Mouse (Mus musculus): Measurements from ENCODE around the gene Fgf11. TPM values are rescaled to one million over a fixed set of nuclear protein-coding genes. Genes with fewer than 3 reads are reported as not detected.

Fgf11 gene
- polyA plus RNA-seq, 1 experiment = 47.0 TPM

GRCm38 (mm10) chr11:69793429-69793828 lies 8.2 kb downstream of the Fgf11 start:
- H3K4me1 ChIP-seq (ENCODE audit: control insufficient read depth, insufficient read depth, low read length) = no peaks in the 10 kb centered on the region
- WGBS = 61% methylated on average over 5 of the region's 5 CpGs
- no peaks in the 10 kb centered on the region for H3K27me3 ChIP-seq (ENCODE audit: control insufficient read depth, insufficient read depth, low read length)
- H3K27ac ChIP-seq (ENCODE audit: insufficient read depth, low read length) = no peak overlapping the region
- TF ChIP-seq CTCF (IDR thresholded peaks at IDR 0.05; ENCODE audit: borderline replicate concordance, insufficient read depth, low read depth, low read length) (no peak), POLR2A (IDR thresholded peaks at IDR 0.05; ENCODE audit: borderline replicate concordance, insufficient read depth, low read length) (no peak)
- H3K4me3 ChIP-seq (replicated peaks; ENCODE audit: insufficient read depth, low read depth, low read length) = no peak overlapping the region
- no peak for DNase-seq

- WGBS = 45% methylated on average over 5 of the region's 5 CpGs
- DNase-seq = no peak
- H3K4me3 ChIP-seq (replicated peaks; ENCODE audit: insufficient read depth, low read depth, low read length) = no peak overlapping the region
- TF ChIP-seq POLR2A (IDR thresholded peaks at IDR 0.05; ENCODE audit: borderline replicate concordance, insufficient read depth, low read length) = no peak
- TF ChIP-seq CTCF (IDR thresholded peaks at IDR 0.05; ENCODE audit: borderline replicate concordance, insufficient read depth, low read depth, low read length) = no peak
- no peak overlapping the region for H3K27ac ChIP-seq (ENCODE audit: insufficient read depth, low read length)
- H3K4me1 ChIP-seq (ENCODE audit: control insufficient read depth, insufficient read depth, low read length) = no peaks in the 10 kb centered on the region
- no peaks in the 10 kb centered on the region for H3K27me3 ChIP-seq (ENCODE audit: control insufficient read depth, insufficient read depth, low read length)
These were observed 10.2 kb downstream of the Fgf11 start for GRCm38 (mm10) chr11:69791420-69791819.

- DNase-seq = no peak
- TF ChIP-seq POLR2A (IDR thresholded peaks at IDR 0.05; ENCODE audit: borderline replicate concordance, insufficient read depth, low read length) (no peak), CTCF (IDR thresholded peaks at IDR 0.05; ENCODE audit: borderline replicate concordance, insufficient read depth, low read depth, low read length) (no peak)
- H3K4me3 ChIP-seq (replicated peaks; ENCODE audit: insufficient read depth, low read depth, low read length) = no peak overlapping the region
- WGBS = 36% methylated on average over 5 of the region's 5 CpGs
- H3K27ac ChIP-seq (ENCODE audit: insufficient read depth, low read length) = no peak overlapping the region
- H3K27me3 ChIP-seq (ENCODE audit: control insufficient read depth, insufficient read depth, low read length) = no peaks in the 10 kb centered on the region
- H3K4me1 ChIP-seq (ENCODE audit: control insufficient read depth, insufficient read depth, low read length) = no peaks in the 10 kb centered on the region
These were observed 12.2 kb downstream of the Fgf11 start for GRCm38 (mm10) chr11:69789431-69789830.

GRCm38 (mm10) chr11:69787306-69787705 lies 14.4 kb downstream of the Fgf11 start:
- TF ChIP-seq POLR2A (IDR thresholded peaks at IDR 0.05; ENCODE audit: borderline replicate concordance, insufficient read depth, low read length) = no peak
- TF ChIP-seq CTCF (IDR thresholded peaks at IDR 0.05; ENCODE audit: borderline replicate concordance, insufficient read depth, low read depth, low read length) = no peak
- 87% methylated on average over 5 of the region's 5 CpGs for WGBS
- no peak for DNase-seq
- Histone ChIP-seq H3K4me1 (ENCODE audit: control insufficient read depth, insufficient read depth, low read length) (no peaks in the 10 kb centered on the region), H3K4me3 (replicated peaks; ENCODE audit: insufficient read depth, low read depth, low read length) (no peak overlapping the region), H3K27ac (ENCODE audit: insufficient read depth, low read length) (no peak overlapping the region), H3K27me3 (ENCODE audit: control insufficient read depth, insufficient read depth, low read length) (no peaks in the 10 kb centered on the region)

GRCm38 (mm10) chr11:69784793-69785272 lies 16.8 kb downstream of the Fgf11 start:
- DNase-seq = no peak
- TF ChIP-seq CTCF (IDR thresholded peaks at IDR 0.05; ENCODE audit: borderline replicate concordance, insufficient read depth, low read depth, low read length) (no peak), POLR2A (IDR thresholded peaks at IDR 0.05; ENCODE audit: borderline replicate concordance, insufficient read depth, low read length) (no peak)
- 51% methylated on average over 15 of the region's 15 CpGs for WGBS
- Histone ChIP-seq H3K4me1 (ENCODE audit: control insufficient read depth, insufficient read depth, low read length) (no peaks in the 10 kb centered on the region), H3K27ac (ENCODE audit: insufficient read depth, low read length) (no peak overlapping the region), H3K27me3 (ENCODE audit: control insufficient read depth, insufficient read depth, low read length) (no peaks in the 10 kb centered on the region), H3K4me3 (replicated peaks; ENCODE audit: insufficient read depth, low read depth, low read length) (no peak overlapping the region)

- Histone ChIP-seq H3K4me3 (replicated peaks; ENCODE audit: insufficient read depth, low read depth, low read length) (no peak overlapping the region), H3K4me1 (ENCODE audit: control insufficient read depth, insufficient read depth, low read length) (peaks cover 10% of the 10 kb centered on the region), H3K27me3 (ENCODE audit: control insufficient read depth, insufficient read depth, low read length) (no peaks in the 10 kb centered on the region), H3K27ac (ENCODE audit: insufficient read depth, low read length) (no peak overlapping the region)
- DNase-seq = no peak
- 34% methylated on average over 4 of the region's 4 CpGs for WGBS
- TF ChIP-seq POLR2A (IDR thresholded peaks at IDR 0.05; ENCODE audit: borderline replicate concordance, insufficient read depth, low read length) (no peak), CTCF (IDR thresholded peaks at IDR 0.05; ENCODE audit: borderline replicate concordance, insufficient read depth, low read depth, low read length) (no peak)
These were observed 19.8 kb downstream of the Fgf11 start for GRCm38 (mm10) chr11:69781828-69782227.

- no peak overlapping the region for H3K4me3 ChIP-seq (replicated peaks; ENCODE audit: insufficient read depth, low read depth, low read length)
- no peaks in the 10 kb centered on the region for H3K27me3 ChIP-seq (ENCODE audit: control insufficient read depth, insufficient read depth, low read length)
- peaks cover 20% of the 10 kb centered on the region for H3K4me1 ChIP-seq (ENCODE audit: control insufficient read depth, insufficient read depth, low read length)
- no peak overlapping the region for H3K27ac ChIP-seq (ENCODE audit: insufficient read depth, low read length)
- peak in 1 of 2 experiments; percentile 24 for DNase-seq
- WGBS = 47% methylated on average over 7 of the region's 7 CpGs
- no peak for TF ChIP-seq POLR2A (IDR thresholded peaks at IDR 0.05; ENCODE audit: borderline replicate concordance, insufficient read depth, low read length)
- no peak for TF ChIP-seq CTCF (IDR thresholded peaks at IDR 0.05; ENCODE audit: borderline replicate concordance, insufficient read depth, low read depth, low read length)
These were observed 22.7 kb downstream of the Fgf11 start for GRCm38 (mm10) chr11:69778985-69779384.

- peaks cover 20% of the 10 kb centered on the region for H3K4me1 ChIP-seq (ENCODE audit: control insufficient read depth, insufficient read depth, low read length)
- H3K27ac ChIP-seq (ENCODE audit: insufficient read depth, low read length) = no peak overlapping the region
- no peaks in the 10 kb centered on the region for H3K27me3 ChIP-seq (ENCODE audit: control insufficient read depth, insufficient read depth, low read length)
- 44% methylated on average over 23 of the region's 23 CpGs for WGBS
- TF ChIP-seq POLR2A (IDR thresholded peaks at IDR 0.05; ENCODE audit: borderline replicate concordance, insufficient read depth, low read length) (no peak), CTCF (IDR thresholded peaks at IDR 0.05; ENCODE audit: borderline replicate concordance, insufficient read depth, low read depth, low read length) (no peak)
- no peak overlapping the region for H3K4me3 ChIP-seq (replicated peaks; ENCODE audit: insufficient read depth, low read depth, low read length)
- peak; percentile 68 to 69 for DNase-seq
These were observed 23.2 kb downstream of the Fgf11 start for GRCm38 (mm10) chr11:69778258-69778982.

Data from cerebellum, adult 2 months (tissue).